Mouse (Mus musculus): ENCODE data around the gene Wdr26. TPM values are rescaled to one million over a fixed set of nuclear protein-coding genes. Genes with fewer than 3 reads are reported as not detected.

Gene Wdr26
- 128 TPM for polyA plus RNA-seq (2021)

DNA sequence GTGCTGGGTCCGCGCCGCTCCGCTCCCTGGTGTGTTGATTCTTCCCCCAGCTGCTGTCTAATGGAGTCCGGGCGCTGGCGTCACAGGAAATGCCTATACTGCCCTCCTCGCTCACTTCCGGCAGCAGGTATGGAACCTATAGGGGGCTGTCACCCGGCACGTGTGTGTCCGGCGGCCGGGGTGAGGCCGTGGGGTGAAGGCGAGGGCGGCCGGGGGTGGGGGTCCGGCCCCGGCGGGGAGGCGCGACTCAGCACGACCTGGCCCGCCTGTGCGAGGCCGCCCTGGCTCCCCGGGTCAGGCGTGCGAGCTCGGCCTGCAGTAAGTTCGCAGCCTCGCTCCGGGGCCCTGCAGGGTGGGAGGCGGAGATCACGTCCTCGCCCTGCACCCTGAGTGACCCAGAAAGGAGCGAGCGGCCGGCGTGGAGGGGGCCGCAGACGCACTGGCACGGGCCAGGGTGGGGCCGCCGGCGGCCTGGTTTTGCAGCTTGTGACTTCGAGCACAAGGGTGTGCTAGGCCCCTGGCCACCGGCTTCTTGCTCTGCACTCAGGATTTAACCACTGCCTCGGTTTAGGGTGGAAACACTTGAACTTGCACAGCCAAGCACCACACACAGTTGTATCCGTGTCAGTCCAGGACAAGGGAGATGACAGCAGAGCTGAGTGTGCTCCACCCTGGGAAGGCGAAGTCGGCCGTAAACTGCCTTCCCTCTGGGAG lies at the start of gene Wdr26:
Wdr26 (minus strand) TSS at position 82 of the 714 bp plus-strand sequence.
- no peaks in the 10 kb centered on the region for H3K27me3 ChIP-seq
- CTCF ChIA-PET = no interaction called here
- in situ Hi-C loops (cut with MboI; ENCODE audit: low pct_unique_long_range_greater_than_20kb) = no loop called here
- DNase-seq (ENCODE audit: low read depth, low spot score) = no peak
- POLR2A ChIA-PET = interaction anchor here (1.2 to 3.6 kb wide), 3 partner anchors 15 to 22 kb away, joined by 3 to 16 read pairs (median 13); no protein-coding TSS in a partner anchor
- no peak for TF ChIP-seq CTCF (IDR thresholded peaks at IDR 0.05)
- ATAC-seq = peak; percentile 62

DNA sequence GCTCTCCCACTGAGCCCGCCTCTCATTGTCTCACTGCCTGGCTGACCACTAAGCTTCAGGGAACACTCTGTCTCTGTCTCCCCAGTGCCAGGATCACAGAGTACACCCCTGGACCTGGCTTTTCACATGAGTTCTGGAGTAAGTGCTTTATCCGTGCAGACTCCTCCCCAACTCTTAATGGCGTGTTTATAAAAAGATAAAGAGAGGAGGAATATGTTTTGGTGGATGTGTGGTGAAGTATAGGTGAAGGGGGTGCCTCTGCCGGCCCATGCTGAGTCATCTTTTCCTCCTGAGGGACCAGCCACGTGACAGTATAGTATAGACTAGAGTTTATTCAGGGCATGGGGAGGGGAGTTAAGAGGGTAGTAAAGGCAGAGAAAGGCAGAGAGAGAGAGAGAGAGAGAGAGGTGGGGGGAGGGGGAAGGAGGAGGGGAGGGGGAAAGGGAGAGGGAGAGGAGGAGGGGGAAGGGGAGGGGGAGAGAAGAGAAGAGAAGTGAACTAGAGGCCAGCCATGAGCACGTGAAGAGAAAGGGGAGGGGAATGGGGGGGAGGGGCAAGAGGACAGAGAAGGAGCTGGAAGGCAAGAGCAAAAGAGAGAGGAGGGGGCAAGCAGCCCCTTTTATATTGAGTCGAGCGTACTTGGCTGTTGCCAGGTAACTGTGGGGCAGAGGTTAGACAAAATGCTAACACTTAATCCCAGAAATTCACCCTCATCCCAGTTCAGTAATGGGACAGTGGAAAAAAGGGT lies 49.3 kb upstream of the Wdr26 start:
- in situ Hi-C loops (cut with MboI; ENCODE audit: low pct_unique_long_range_greater_than_20kb) = no loop called here
- ChIA-PET POLR2A (interaction anchor here (0.6 kb wide), 1 partner anchor 14 kb away, joined by 3 read pairs; no protein-coding TSS in a partner anchor), CTCF (interaction anchor here (2.0 kb wide), 1 partner anchor 11 kb away, joined by 8 read pairs; no protein-coding TSS in a partner anchor)
- ATAC-seq = no peak
- no peak for DNase-seq (ENCODE audit: low read depth, low spot score)
- TF ChIP-seq CTCF (IDR thresholded peaks at IDR 0.05) = no peak
- H3K27me3 ChIP-seq = no peaks in the 10 kb centered on the region

DNA sequence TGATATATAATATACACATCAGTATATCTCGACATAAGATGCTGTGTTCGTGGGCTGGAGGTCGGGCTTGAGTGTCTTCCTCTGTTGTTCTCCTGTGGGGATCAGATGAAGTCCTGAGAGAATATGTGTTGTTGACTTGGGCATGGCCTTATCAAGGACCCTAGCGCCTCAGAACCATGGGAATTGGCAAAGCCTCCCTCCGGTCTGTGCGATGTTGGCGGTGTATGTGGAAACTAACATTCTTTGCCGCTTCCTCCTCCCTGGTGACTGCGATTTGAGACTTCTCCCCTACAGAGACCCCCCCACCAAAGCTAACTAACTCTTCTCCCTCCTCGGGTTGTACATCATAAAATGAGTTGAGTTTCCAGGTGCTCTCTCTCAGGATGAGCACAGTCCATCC lies 48.6 kb upstream of the Wdr26 start:
- CTCF ChIA-PET = no interaction called here
- no peaks in the 10 kb centered on the region for H3K27me3 ChIP-seq
- DNase-seq (ENCODE audit: low read depth, low spot score) = no peak
- no peak for TF ChIP-seq CTCF (IDR thresholded peaks at IDR 0.05)
- no peak for ATAC-seq
- in situ Hi-C loops (cut with MboI; ENCODE audit: low pct_unique_long_range_greater_than_20kb) = no loop called here
- POLR2A ChIA-PET = no interaction called here

DNA sequence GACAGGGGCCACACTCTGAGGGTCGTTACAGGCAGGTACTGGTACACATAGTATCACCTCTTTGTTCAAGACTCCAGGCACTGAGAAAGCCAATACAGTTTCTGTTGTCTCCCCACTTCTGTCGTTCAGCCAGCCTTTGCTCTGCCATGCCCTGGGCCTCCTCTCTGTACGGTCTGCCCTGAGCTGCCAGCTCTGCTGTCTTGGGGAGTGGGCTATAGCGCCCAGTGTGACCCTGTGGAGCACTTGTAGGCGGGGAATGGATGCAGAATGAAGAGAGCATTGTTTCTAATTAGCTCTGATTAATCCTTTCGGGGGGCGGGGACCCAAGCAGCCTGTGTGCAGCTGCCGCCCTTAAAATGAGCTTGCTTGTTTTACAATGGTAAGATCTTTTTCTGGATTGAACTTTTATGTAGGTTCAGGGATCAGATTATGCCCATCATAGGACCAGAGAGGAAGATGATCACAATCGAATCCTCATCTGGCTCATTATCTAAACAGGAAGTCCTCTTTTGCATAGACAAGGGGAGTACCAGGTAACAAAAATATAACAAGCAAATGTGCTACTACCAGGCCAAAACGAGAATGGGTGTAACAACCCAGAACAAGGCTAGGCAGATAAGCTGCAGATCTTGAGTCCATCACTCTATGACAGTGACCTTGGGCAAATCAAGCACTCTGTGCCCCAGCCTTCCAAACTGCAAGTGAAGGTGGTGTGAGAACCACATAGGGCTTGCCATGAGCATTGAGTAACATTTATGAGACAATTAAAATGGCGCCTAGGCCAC lies 48.0 kb upstream of the Wdr26 start:
- no peaks in the 10 kb centered on the region for H3K27me3 ChIP-seq
- in situ Hi-C loops (cut with MboI; ENCODE audit: low pct_unique_long_range_greater_than_20kb) = no loop called here
- ATAC-seq (no peak), DNase-seq (ENCODE audit: low read depth, low spot score) (no peak)
- TF ChIP-seq CTCF (IDR thresholded peaks at IDR 0.05) = no peak
- ChIA-PET POLR2A (no interaction called here), CTCF (interaction anchor here (0.6 to 1.7 kb wide), 2 partner anchors 179 to 284 kb away, joined by 3 read pairs; no protein-coding TSS in a partner anchor)

DNA sequence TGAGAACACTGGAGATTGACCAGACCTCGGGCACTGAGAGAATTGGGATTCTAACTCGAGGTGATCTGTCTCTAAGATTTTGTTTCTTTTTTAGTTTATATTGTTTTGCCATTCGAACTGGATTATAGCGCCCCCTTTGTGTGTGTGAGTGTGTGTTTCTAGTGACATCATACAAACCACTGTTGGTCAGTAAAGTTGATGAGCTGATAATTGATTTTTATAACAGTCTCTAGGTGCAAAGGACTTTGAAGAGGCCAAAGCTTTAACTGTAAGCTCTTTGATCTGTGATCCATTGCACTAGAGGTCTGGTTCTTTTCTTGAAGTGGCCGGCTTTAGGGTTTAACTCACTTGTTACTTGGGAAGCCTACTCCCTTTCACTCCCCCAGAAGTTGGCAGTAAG lies 47.3 kb upstream of the Wdr26 start:
- DNase-seq (ENCODE audit: low read depth, low spot score) (no peak), ATAC-seq (no peak)
- CTCF ChIA-PET = interaction anchor here (0.6 to 1.7 kb wide), 2 partner anchors 180 to 285 kb away, joined by 3 read pairs; no protein-coding TSS in a partner anchor
- no peak for TF ChIP-seq CTCF (IDR thresholded peaks at IDR 0.05)
- H3K27me3 ChIP-seq = no peaks in the 10 kb centered on the region
- POLR2A ChIA-PET = no interaction called here
- in situ Hi-C loops (cut with MboI; ENCODE audit: low pct_unique_long_range_greater_than_20kb) = no loop called here

DNA sequence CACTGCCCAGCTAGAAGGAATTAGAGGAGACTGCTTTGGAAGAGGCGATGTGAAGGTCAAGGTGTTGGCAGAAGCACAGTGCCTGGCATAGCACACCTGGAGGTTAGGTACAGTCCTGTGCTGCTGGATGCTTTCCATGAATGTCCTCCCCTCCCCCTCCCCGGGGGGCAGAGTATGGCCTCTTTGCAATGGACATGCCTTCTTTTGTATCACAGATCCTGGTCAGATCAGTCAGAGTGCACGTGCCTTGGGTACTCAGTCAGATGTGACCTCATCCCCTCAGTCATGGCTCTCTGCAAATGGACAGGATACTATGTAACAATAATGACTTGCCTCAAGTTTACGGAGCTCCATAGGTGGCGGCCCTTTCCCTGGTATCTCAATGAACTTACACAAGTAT lies 46.8 kb upstream of the Wdr26 start:
- ATAC-seq (no peak), DNase-seq (ENCODE audit: low read depth, low spot score) (no peak)
- H3K27me3 ChIP-seq = no peaks in the 10 kb centered on the region
- no peak for TF ChIP-seq CTCF (IDR thresholded peaks at IDR 0.05)
- in situ Hi-C loops (cut with MboI; ENCODE audit: low pct_unique_long_range_greater_than_20kb) = no loop called here
- ChIA-PET CTCF (interaction anchor here (1.7 kb wide), 1 partner anchor 285 kb away, joined by 3 read pairs; no protein-coding TSS in a partner anchor), POLR2A (no interaction called here)

DNA sequence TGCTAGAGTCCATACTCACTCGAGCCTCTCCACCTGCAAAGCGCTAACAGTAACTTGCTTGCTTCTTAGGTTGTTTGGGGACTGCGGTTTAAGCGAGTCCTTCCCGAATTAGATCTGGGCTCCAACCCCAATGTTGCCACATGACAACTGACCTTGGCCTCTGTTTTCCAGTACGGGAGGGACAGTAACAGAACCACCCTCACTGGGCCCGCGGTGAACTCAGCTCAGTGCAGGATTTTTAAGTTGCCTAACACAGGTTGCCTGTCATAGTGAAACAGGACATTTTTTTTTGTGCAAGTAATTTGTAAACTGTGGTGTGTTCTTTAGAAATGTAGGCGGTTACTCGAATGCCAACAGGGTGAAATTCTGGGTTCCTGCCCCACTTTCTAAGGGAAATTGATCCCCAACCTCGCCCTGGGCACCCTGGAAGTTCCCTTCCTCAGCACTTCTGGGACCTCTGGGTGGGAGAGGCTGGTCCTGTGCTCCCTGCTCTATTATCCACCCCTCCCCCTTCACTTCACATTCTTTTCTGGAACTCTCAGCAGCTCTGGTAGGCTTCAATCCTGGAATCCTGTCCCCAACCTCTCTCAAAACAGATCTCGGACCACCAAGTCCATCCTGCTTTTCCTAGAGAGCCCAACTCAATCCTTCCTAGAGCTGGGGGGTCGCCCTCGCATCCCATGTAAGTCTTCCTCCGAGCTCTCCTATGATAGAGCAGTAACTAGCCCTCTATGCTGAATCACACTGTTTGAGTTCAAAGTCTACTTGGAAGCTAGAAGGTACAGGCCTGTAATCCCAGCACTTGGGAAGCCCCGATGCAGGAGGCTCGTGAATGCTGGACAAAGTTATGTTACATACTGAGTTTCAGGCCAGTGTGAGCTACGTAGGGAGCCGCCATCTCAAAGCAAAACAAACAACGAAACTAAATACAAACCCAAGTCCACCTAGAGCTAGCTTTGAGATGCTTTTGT lies 46.1 kb upstream of the Wdr26 start:
- TF ChIP-seq CTCF (IDR thresholded peaks at IDR 0.05) = no peak
- H3K27me3 ChIP-seq = no peaks in the 10 kb centered on the region
- ChIA-PET POLR2A (no interaction called here), CTCF (interaction anchor here (1.2 to 1.7 kb wide), 2 partner anchors 9 to 286 kb away, joined by 3 read pairs; no protein-coding TSS in a partner anchor)
- no peak for ATAC-seq
- no peak for DNase-seq (ENCODE audit: low read depth, low spot score)
- in situ Hi-C loops (cut with MboI; ENCODE audit: low pct_unique_long_range_greater_than_20kb) = no loop called here

DNA sequence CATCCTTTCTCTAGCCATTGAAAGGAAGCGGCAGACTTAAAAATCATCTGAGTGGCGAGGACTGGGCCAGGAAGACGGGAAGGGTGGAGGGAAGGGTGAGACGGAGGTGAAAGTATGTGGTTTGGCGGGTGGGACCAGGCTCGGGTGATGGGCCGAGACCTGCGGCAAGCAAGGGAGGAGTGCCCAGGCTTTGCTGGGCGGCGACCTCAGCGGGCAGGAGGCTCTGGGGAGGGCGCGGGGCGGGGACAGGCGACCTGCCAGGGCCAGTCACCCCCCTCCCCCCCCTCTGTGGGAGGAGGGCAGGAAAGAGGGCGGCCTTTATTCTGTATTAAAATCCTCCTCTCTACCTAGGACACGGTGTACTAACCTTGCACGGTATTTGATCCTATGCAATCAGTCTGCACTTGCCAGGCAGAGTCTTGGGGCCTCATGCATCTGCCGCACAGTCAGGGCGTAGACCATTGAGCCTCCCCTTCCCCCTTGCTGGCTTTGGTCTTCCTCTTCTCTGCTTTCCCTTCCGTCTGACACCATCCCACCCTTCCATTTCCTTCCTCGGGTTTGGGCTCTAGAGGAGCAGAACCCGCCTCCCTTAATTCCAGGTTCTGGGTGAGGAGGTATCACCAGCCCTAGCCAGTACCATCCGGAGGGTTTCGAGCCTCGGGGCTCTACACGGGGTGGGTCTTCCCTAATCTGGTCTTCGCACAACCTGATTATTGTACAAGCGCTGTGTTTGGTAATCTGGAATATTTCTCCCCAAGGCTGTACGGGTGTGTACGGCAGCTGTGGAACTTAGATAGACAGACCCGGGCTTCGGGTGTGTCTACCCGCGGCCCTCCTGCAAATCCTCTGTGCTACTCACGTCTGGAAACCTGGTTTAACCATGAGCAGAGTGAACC lies 45.1 kb upstream of the Wdr26 start:
- no peak for TF ChIP-seq CTCF (IDR thresholded peaks at IDR 0.05)
- H3K27me3 ChIP-seq = no peaks in the 10 kb centered on the region
- DNase-seq (ENCODE audit: low read depth, low spot score) (no peak), ATAC-seq (peak; percentile 52)
- CTCF ChIA-PET = interaction anchor here (1.2 kb wide), 1 partner anchor 8 kb away, joined by 3 read pairs; no protein-coding TSS in a partner anchor
- POLR2A ChIA-PET = interaction anchor here (1.5 kb wide), 1 partner anchor 11 kb away, joined by 4 read pairs; no protein-coding TSS in a partner anchor
- in situ Hi-C loops (cut with MboI; ENCODE audit: low pct_unique_long_range_greater_than_20kb) = no loop called here

Measured in Patski (cell line).